Mouse (Mus musculus) kidney, adult 2 months (tissue): ENCODE measurements around the gene Pten.

ENCODE experiments used
- CTCF ChIP-seq: fragments of 200-500 bp; conservative IDR thresholded peaks from 2 replicates; pipeline ENCODE4 v1.5.1; 2011; ENCODE audit warnings: low read depth, mild to moderate bottlenecking, control low read depth, low read length, moderate library complexity, mixed read lengths; ENCODE audit not compliant: insufficient read depth, insufficient read length
- POLR2A ChIP-seq: fragments of 200-500 bp; IDR thresholded peaks from one replicate; pipeline ENCODE4 v1.6.1; 2011; ENCODE audit warnings: low read depth, low read length, control low read depth

DNA sequence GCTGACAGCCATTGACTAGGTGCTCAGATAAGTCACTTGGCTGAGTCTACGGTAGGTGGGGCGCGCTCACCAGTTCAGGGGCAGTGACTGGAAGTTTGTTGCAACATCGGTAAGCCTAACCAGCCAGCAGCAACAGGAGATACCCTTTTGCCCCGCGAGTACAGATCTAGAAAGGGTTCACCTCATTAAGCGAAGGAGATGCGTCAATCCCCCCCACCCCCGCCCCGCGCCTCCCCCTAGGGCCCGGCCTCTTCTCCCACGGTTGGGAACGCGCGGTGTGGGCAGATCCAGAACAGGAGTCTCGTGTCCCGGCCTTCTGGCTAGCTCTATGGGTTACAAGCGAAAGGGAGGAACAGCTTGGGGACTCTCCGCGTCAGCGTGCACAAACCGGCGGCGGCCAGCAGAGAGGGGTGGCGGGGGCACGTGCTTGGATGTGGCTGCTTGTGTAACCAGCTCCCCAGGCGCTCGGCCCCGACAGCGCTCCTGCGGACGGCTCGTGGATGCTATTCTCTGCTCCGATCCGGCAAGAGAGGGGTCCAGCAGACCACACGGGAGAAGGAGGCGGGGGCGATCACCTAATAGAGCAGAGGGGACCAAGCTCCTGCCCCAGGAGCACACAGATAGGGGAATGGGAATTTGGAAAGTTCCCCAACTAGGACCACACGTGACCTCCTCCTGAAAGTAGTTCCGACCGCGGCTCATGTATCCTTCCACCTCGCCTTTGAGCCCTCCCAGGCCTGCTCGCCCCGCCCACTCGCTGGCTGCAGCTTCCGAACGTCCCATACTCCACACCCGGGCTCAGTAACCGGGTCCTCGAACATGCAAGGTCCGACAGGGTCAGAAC, 1.3 kb upstream of the Pten start:
- peak; percentile 53; the same call in 1 of the 2 replicates for TF ChIP-seq CTCF
- peak; percentile 87 for TF ChIP-seq POLR2A
